Comparison of ENCODE assay signal across 9 mouse cellular contexts in genomic region chr9:107571534-107572326, GRCm38 (mm10). TPM values are rescaled to one million over a fixed set of nuclear protein-coding genes. Genes with fewer than 3 reads are reported as not detected.
A peak's percentile ranks its signal among the peaks of the same experiment; 100 is the strongest.
DNase-seq lines count a peak whose midpoint lies in the region; ATAC-seq and TF ChIP-seq lines count a peak whose summit lies in the region.
"Had no signal": no experiment of that assay in that cellular context is flagged by ENCODE, and none has a peak within 500 bp of the region (broad histone marks: within the 10 kb centered on the region; RNA-seq: fewer than 3 reads in every experiment).

No protein-coding gene starts in this region.

- peaks cover 14% of the 10 kb centered on the region for H3K79me2 ChIP-seq in MEL (ENCODE audit: control insufficient read depth, insufficient read depth, low read length, poor library complexity)

- no peak for TF ChIP-seq RAD21 in MEL (IDR thresholded peaks at IDR 0.05; ENCODE audit: low read depth, low read length)

- peaks cover 55% of the 10 kb centered on the region for H3K4me1 ChIP-seq in forebrain, embryonic 13.5 days
- H3K4me1 ChIP-seq in forebrain, embryonic 11.5 days (replicated peaks; ENCODE audit: control insufficient read depth, insufficient read depth, low read length) = peaks cover 23% of the 10 kb centered on the region
- peaks cover 9 to 47% of the 10 kb centered on the region in 2 experiments for H3K4me1 ChIP-seq in MEL (ENCODE audit: control insufficient read depth in 1 of 2, insufficient read depth in 2 of 2, low read length in 2 of 2)
- peaks cover 50% of the 10 kb centered on the region for H3K4me1 ChIP-seq in intestine, embryonic 15.5 days (replicated peaks)
- H3K4me1 ChIP-seq in lung, embryonic 16.5 days (replicated peaks; ENCODE audit: control insufficient read depth, insufficient read depth, low read length) = peaks cover 43% of the 10 kb centered on the region

- peaks cover 48% of the 10 kb centered on the region for H3K36me3 ChIP-seq in forebrain, embryonic 13.5 days (ENCODE audit: poor library complexity, severe bottlenecking)
- H3K36me3 ChIP-seq in forebrain, embryonic 11.5 days (ENCODE audit: control insufficient read depth, insufficient read depth, low read length) = peaks cover 25% of the 10 kb centered on the region
- H3K36me3 ChIP-seq in MEL (ENCODE audit: control insufficient read depth in 1 of 2, insufficient read depth in 2 of 2, low read length in 2 of 2) = peaks cover 0 to 30% of the 10 kb centered on the region in 2 experiments; a peak in 2 of 4 replicates
- H3K36me3 ChIP-seq in intestine, embryonic 15.5 days = peaks cover 27% of the 10 kb centered on the region
- H3K36me3 ChIP-seq in lung, embryonic 16.5 days (ENCODE audit: control insufficient read depth, insufficient read depth, low read length) = peaks cover 18% of the 10 kb centered on the region

- whole genome bisulfite sequencing in forebrain, embryonic 13.5 days = 94% methylated on average over 22 of the region's 22 CpGs
- WGBS in forebrain, embryonic 11.5 days = 94% methylated on average over 22 of the region's 22 CpGs
- 82% methylated on average over 22 of the region's 22 CpGs for WGBS in intestine, embryonic 15.5 days
- 80% methylated on average over 22 of the region's 22 CpGs for WGBS in lung, embryonic 16.5 days

- peak overlapping the region; percentile 79; the same call in 1 of the 2 replicates for H3K4me3 ChIP-seq in forebrain, embryonic 13.5 days
- no peak overlapping the region for H3K4me3 ChIP-seq in forebrain, embryonic 11.5 days (ENCODE audit: low read depth, low read length)
- H3K4me3 ChIP-seq in MEL (ENCODE audit: control insufficient read depth in 1 of 2, insufficient read depth in 1 of 2, low read depth in 2 of 2, low read length in 2 of 2) = no peak overlapping the region
- H3K4me3 ChIP-seq in intestine, embryonic 15.5 days (replicated peaks) = no peak overlapping the region
- H3K4me3 ChIP-seq in lung, embryonic 16.5 days (ENCODE audit: low read length) = no peak overlapping the region; the same call in none of the 2 replicates

- no peak overlapping the region for H3K9ac ChIP-seq in forebrain, embryonic 13.5 days
- no peak overlapping the region for H3K9ac ChIP-seq in forebrain, embryonic 11.5 days (ENCODE audit: low read length)
- H3K9ac ChIP-seq in MEL (ENCODE audit: control insufficient read depth, low read depth, low read length, poor library complexity, severe bottlenecking) = peak overlapping the region; percentile 18; the same call in 1 of the 2 replicates
- no peak overlapping the region for H3K9ac ChIP-seq in intestine, embryonic 15.5 days
- H3K9ac ChIP-seq in lung, embryonic 16.5 days (ENCODE audit: low read length) = peak overlapping the region; percentile 44

- H3K27ac ChIP-seq in forebrain, embryonic 13.5 days = no peak overlapping the region
- H3K27ac ChIP-seq in forebrain, embryonic 11.5 days (ENCODE audit: low read depth, low read length) = no peak overlapping the region
- H3K27ac ChIP-seq in MEL (ENCODE audit: control insufficient read depth, low read depth, low read length) = peak overlapping the region; percentile 58
- peak overlapping the region; percentile 14; the same call in 1 of the 2 replicates for H3K27ac ChIP-seq in intestine, embryonic 15.5 days
- H3K27ac ChIP-seq in lung, embryonic 16.5 days (ENCODE audit: low read length) = no peak overlapping the region

- no peak for TF ChIP-seq CTCF in MEL (IDR thresholded peaks at IDR 0.05 in 2 of 3, conservative IDR thresholded peaks at IDR 0.05 in 1 of 3; ENCODE audit: control insufficient read depth in 1 of 3, insufficient read depth in 1 of 3, low read depth in 2 of 3, low read length in 3 of 3, poor library complexity in 1 of 3, severe bottlenecking in 1 of 3)

- no peak for TF ChIP-seq POLR2A in MEL (IDR thresholded peaks at IDR 0.05; ENCODE audit: control insufficient read depth in 1 of 2, insufficient read depth in 1 of 2, low read depth in 1 of 2, low read length in 2 of 2, poor library complexity in 1 of 2)

- TF ChIP-seq EP300 in MEL (IDR thresholded peaks at IDR 0.05; ENCODE audit: low read depth in 1 of 2, low read length in 2 of 2) = peak; percentile 45 to 71; a peak in 3 of 4 replicates

- no peaks in the 10 kb centered on the region for H3K9me3 ChIP-seq in forebrain, embryonic 13.5 days (replicated peaks)
- no peaks in the 10 kb centered on the region; the same call in 1 of the 2 replicates for H3K9me3 ChIP-seq in forebrain, embryonic 11.5 days (ENCODE audit: control insufficient read depth, low read length)
- H3K9me3 ChIP-seq in MEL (replicated peaks; ENCODE audit: insufficient read depth, low read length) = no peaks in the 10 kb centered on the region
- no peaks in the 10 kb centered on the region for H3K9me3 ChIP-seq in intestine, embryonic 15.5 days
- H3K9me3 ChIP-seq in lung, embryonic 16.5 days (ENCODE audit: control insufficient read depth, low read length) = no peaks in the 10 kb centered on the region

- H3K4me2 ChIP-seq in forebrain, embryonic 13.5 days = peak overlapping the region; percentile 95
- no peak overlapping the region for H3K4me2 ChIP-seq in forebrain, embryonic 11.5 days (ENCODE audit: low read depth, low read length, severe bottlenecking)
- H3K4me2 ChIP-seq in intestine, embryonic 15.5 days (replicated peaks) = peak overlapping the region; percentile 72
- H3K4me2 ChIP-seq in lung, embryonic 16.5 days (ENCODE audit: low read depth, low read length) = peak overlapping the region; percentile 71

- no peaks in the 10 kb centered on the region for H3K27me3 ChIP-seq in forebrain, embryonic 13.5 days
- H3K27me3 ChIP-seq in forebrain, embryonic 11.5 days (ENCODE audit: control insufficient read depth, insufficient read depth, low read length) = no peaks in the 10 kb centered on the region
- H3K27me3 ChIP-seq in MEL (ENCODE audit: control insufficient read depth in 1 of 2, insufficient read depth in 2 of 2, low read length in 2 of 2) = no peaks in the 10 kb centered on the region
- no peaks in the 10 kb centered on the region for H3K27me3 ChIP-seq in intestine, embryonic 15.5 days (replicated peaks)
- H3K27me3 ChIP-seq in lung, embryonic 16.5 days (ENCODE audit: control insufficient read depth, insufficient read depth, low read depth, low read length) = no peaks in the 10 kb centered on the region

- DNase-seq in forebrain, embryonic 11.5 days (ENCODE audit: low spot score) = no peak
- DNase-seq in MEL (ENCODE audit: low read depth, low spot score) = peak; percentile 54
- no peak for DNase-seq in urinary bladder, postnatal 36 days (ENCODE audit: low spot score in 2 of 2)
- DNase-seq in adrenal gland, adult 8-10 months = no peak
- no peak for DNase-seq in spleen, postnatal 36 days (ENCODE audit: low spot score in 2 of 2)
- DNase-seq: spleen, adult 18-20 months had no signal

- ATAC-seq in forebrain, embryonic 13.5 days = no peak
- ATAC-seq in forebrain, embryonic 11.5 days (replicated peaks; ENCODE audit: low FRiP score) = no peak
- ATAC-seq in intestine, embryonic 15.5 days = no peak
- ATAC-seq in lung, embryonic 16.5 days (ENCODE audit: low read depth) = no peak

RNA-seq across cellular contexts. Expression of gene Hyal2, which starts 4.0 kb away (rescaled TPM):
- 85.4 and 99.5 TPM in 2 replicates for polyA plus RNA-seq in forebrain, embryonic 13.5 days (2015; fragmentation: Nextera tagmentation; extraction: Ambion mirVana)
- polyA plus RNA-seq in forebrain, embryonic 11.5 days (2014; fragmentation: Nextera tagmentation; extraction: Ambion mirVana) = 129 and 139 TPM in 2 replicates
- total RNA-seq in MEL (2012; rRNA removed) = 24.8 and 32.0 TPM in 2 replicates
- polyA plus RNA-seq in MEL (2012; ENCODE audit: insufficient read depth in 1 of 2, insufficient read length in 2 of 2, low read depth in 1 of 2, low replicate concordance in 2 of 2, missing spikeins in 1 of 2) = 10 to 100 TPM in 1 of 2 experiments, not detected in 1; 31.3 TPM
- 81.0 and 87.9 TPM in 2 replicates for polyA plus RNA-seq in intestine, embryonic 15.5 days (2015; fragmentation: Nextera tagmentation; extraction: Ambion mirVana)
- polyA plus RNA-seq in lung, embryonic 16.5 days (2015; fragmentation: Nextera tagmentation; extraction: Ambion mirVana) = 101 and 102 TPM in 2 replicates
- 10 to 100 TPM; 27.3 to 47.0 (median 36.3) TPM for total RNA-seq in adrenal gland, adult 8-10 months (2022)

RNA-seq across cellular contexts. Expression of gene Hyal1, which starts 5.0 kb away (rescaled TPM):
- polyA plus RNA-seq in forebrain, embryonic 13.5 days (2015; fragmentation: Nextera tagmentation; extraction: Ambion mirVana) = 8.4 and 8.5 TPM in 2 replicates
- polyA plus RNA-seq in forebrain, embryonic 11.5 days (2014; fragmentation: Nextera tagmentation; extraction: Ambion mirVana) = 6.0 and 6.2 TPM in 2 replicates
- total RNA-seq in MEL (2012; rRNA removed) = 1.1 and 1.3 TPM in 2 replicates
- polyA plus RNA-seq in MEL (2012; ENCODE audit: insufficient read depth in 1 of 2, insufficient read length in 2 of 2, low read depth in 1 of 2, low replicate concordance in 2 of 2, missing spikeins in 1 of 2) = 1 to 10 TPM in 1 of 2 experiments, not detected in 1; 3.4 TPM
- 5.9 and 7.4 TPM in 2 replicates for polyA plus RNA-seq in intestine, embryonic 15.5 days (2015; fragmentation: Nextera tagmentation; extraction: Ambion mirVana)
- polyA plus RNA-seq in lung, embryonic 16.5 days (2015; fragmentation: Nextera tagmentation; extraction: Ambion mirVana) = 10.1 and 13.8 TPM in 2 replicates
- total RNA-seq in adrenal gland, adult 8-10 months (2022) = 10 to 100 TPM in 1 of 4 experiments, 1 to 10 TPM in 3; 7.7 to 14.2 (median 9.3) TPM

RNA-seq across cellular contexts. Expression of gene Naa80, which starts 7.0 kb away (rescaled TPM):
- polyA plus RNA-seq in forebrain, embryonic 13.5 days (2015; fragmentation: Nextera tagmentation; extraction: Ambion mirVana) = 14.5 and 17.9 TPM in 2 replicates
- 11.3 and 15.2 TPM in 2 replicates for polyA plus RNA-seq in forebrain, embryonic 11.5 days (2014; fragmentation: Nextera tagmentation; extraction: Ambion mirVana)
- total RNA-seq in MEL (2012; rRNA removed) = 14.3 and 15.1 TPM in 2 replicates
- 10 to 100 TPM in 1 of 2 experiments, not detected in 1; 74.0 TPM for polyA plus RNA-seq in MEL (2012; ENCODE audit: insufficient read depth in 1 of 2, insufficient read length in 2 of 2, low read depth in 1 of 2, low replicate concordance in 2 of 2, missing spikeins in 1 of 2)
- polyA plus RNA-seq in intestine, embryonic 15.5 days (2015; fragmentation: Nextera tagmentation; extraction: Ambion mirVana) = 15.1 and 19.1 TPM in 2 replicates
- 22.3 and 23.0 TPM in 2 replicates for polyA plus RNA-seq in lung, embryonic 16.5 days (2015; fragmentation: Nextera tagmentation; extraction: Ambion mirVana)
- 10 to 100 TPM; 15.3 to 20.1 (median 17.0) TPM for total RNA-seq in adrenal gland, adult 8-10 months (2022)

RNA-seq across cellular contexts. Expression of gene Tusc2, which starts 8.7 kb away (rescaled TPM):
- 80.7 and 84.8 TPM in 2 replicates for polyA plus RNA-seq in forebrain, embryonic 13.5 days (2015; fragmentation: Nextera tagmentation; extraction: Ambion mirVana)
- 81.9 and 93.0 TPM in 2 replicates for polyA plus RNA-seq in forebrain, embryonic 11.5 days (2014; fragmentation: Nextera tagmentation; extraction: Ambion mirVana)
- total RNA-seq in MEL (2012; rRNA removed) = 29.9 and 36.2 TPM in 2 replicates
- 10 to 100 TPM in 1 of 2 experiments, not detected in 1; 48.9 TPM for polyA plus RNA-seq in MEL (2012; ENCODE audit: insufficient read depth in 1 of 2, insufficient read length in 2 of 2, low read depth in 1 of 2, low replicate concordance in 2 of 2, missing spikeins in 1 of 2)
- polyA plus RNA-seq in intestine, embryonic 15.5 days (2015; fragmentation: Nextera tagmentation; extraction: Ambion mirVana) = 44.2 and 45.0 TPM in 2 replicates
- 35.6 and 41.6 TPM in 2 replicates for polyA plus RNA-seq in lung, embryonic 16.5 days (2015; fragmentation: Nextera tagmentation; extraction: Ambion mirVana)
- total RNA-seq in adrenal gland, adult 8-10 months (2022) = 10 to 100 TPM; 55.1 to 64.1 (median 61.8) TPM

RNA-seq across cellular contexts. Expression of gene Hyal3, which starts 8.9 kb away (rescaled TPM):
- polyA plus RNA-seq in forebrain, embryonic 13.5 days (2015; fragmentation: Nextera tagmentation; extraction: Ambion mirVana) = 1.1 and 1.5 TPM in 2 replicates
- polyA plus RNA-seq in forebrain, embryonic 11.5 days (2014; fragmentation: Nextera tagmentation; extraction: Ambion mirVana) = 0.39 TPM in 1 of 2 replicates, not detected in the other
- total RNA-seq in MEL (2012; rRNA removed) = 1.8 and 2.3 TPM in 2 replicates
- polyA plus RNA-seq in MEL (2012; ENCODE audit: insufficient read depth in 1 of 2, insufficient read length in 2 of 2, low read depth in 1 of 2, low replicate concordance in 2 of 2, missing spikeins in 1 of 2) = 1 to 10 TPM in 1 of 2 experiments, not detected in 1; 6.8 TPM
- 0.74 and 0.97 TPM in 2 replicates for polyA plus RNA-seq in intestine, embryonic 15.5 days (2015; fragmentation: Nextera tagmentation; extraction: Ambion mirVana)
- polyA plus RNA-seq in lung, embryonic 16.5 days (2015; fragmentation: Nextera tagmentation; extraction: Ambion mirVana) = 0.97 and 1.6 TPM in 2 replicates
- total RNA-seq in adrenal gland, adult 8-10 months (2022) = 1 to 10 TPM; 1.5 to 2.3 (median 2.0) TPM

Comparison
In these comparisons a context has a peak if more than half of its experiments do, and no peak if none do; other contexts are left out.
1. H3K27ac ChIP-seq: peak in MEL (single experiment) and intestine, embryonic 15.5 days (single experiment); none in forebrain, embryonic 13.5 days (single experiment), forebrain, embryonic 11.5 days (single experiment) and lung, embryonic 16.5 days (single experiment).
2. H3K9ac ChIP-seq: peak in MEL (single experiment) and lung, embryonic 16.5 days (single experiment); none in forebrain, embryonic 13.5 days (single experiment), forebrain, embryonic 11.5 days (single experiment) and intestine, embryonic 15.5 days (single experiment).